Mouse (Mus musculus) hindbrain, embryonic 12.5 days (tissue): ENCODE data around the gene Gm21981. TPM values are rescaled to one million over a fixed set of nuclear protein-coding genes. Genes with fewer than 3 reads are reported as not detected.
"Not testable (repeated sequence)": the region's sequence is repeated elsewhere in the genome, so short reads cannot be mapped to it uniquely, and the experiment has no call there.

Experiments
- ATAC-seq: fragments of 200-750 bp; cut with Nextera tagmentation; 2 replicates; pipeline ENCODE4 v1.8.0; 2017; ENCODE audit warnings: moderate TSS enrichment; ENCODE audit not compliant: low FRiP score
- H3K27ac ChIP-seq: fragments of 300-500 bp; sonication (generic); 2 replicates; pipeline ENCODE4 v1.5.1; 2016; ENCODE audit warnings: mild to moderate bottlenecking
- H3K27me3 ChIP-seq: fragments of 300-500 bp; sonication (generic); 2 replicates; pipeline ENCODE4 v1.6.1; 2016; ENCODE audit warnings: mild to moderate bottlenecking
- H3K36me3 ChIP-seq: fragments of 300-500 bp; sonication (generic); 2 replicates; pipeline ENCODE4 v1.6.1; 2016; ENCODE audit warnings: mild to moderate bottlenecking
- H3K4me1 ChIP-seq: fragments of 300-500 bp; sonication (generic); 2 replicates; pipeline ENCODE4 v1.6.1; 2016
- H3K4me2 ChIP-seq: fragments of 300-500 bp; sonication (generic); replicated peaks from 2 replicates; pipeline ENCODE4 v1.6.1; 2016; ENCODE audit warnings: mild to moderate bottlenecking
- H3K4me3 ChIP-seq: fragments of 300-500 bp; sonication (generic); 2 replicates; pipeline ENCODE4 v1.5.1; 2016; ENCODE audit warnings: mild to moderate bottlenecking
- H3K9ac ChIP-seq: fragments of 300-500 bp; sonication (generic); 2 replicates; pipeline ENCODE4 v1.6.1; 2016; ENCODE audit warnings: mild to moderate bottlenecking, moderate library complexity
- H3K9me3 ChIP-seq: fragments of 300-500 bp; sonication (generic); replicated peaks from 2 replicates; pipeline ENCODE4 v1.6.1; 2016; ENCODE audit warnings: mild to moderate bottlenecking
- WGBS: fragments of 180-500 bp; shearing (Covaris S2); methylation state at CpG from one replicate; pipeline ENCODE4 v1.1.7; 2016; 5-methylcytosine and 5-hydroxymethylcytosine counted together
- polyA plus RNA-seq: library from polyadenylated mRNA; unstranded; fragments of >200 nt; fragmentation: Nextera tagmentation; extraction: Ambion mirVana; gene quantifications from 2 replicates; pipeline ENCODE4 v1.2.1, GENCODE M21; 2016

The Gm21981 gene
- polyA plus RNA-seq, 1 experiment from 2014 or later, result 0.23 TPM

GRCm38 (mm10) chr17:47654346-47654745 lies 39.9 kb downstream of the Gm21981 start:
- H3K27ac ChIP-seq, H3K4me3 ChIP-seq, H3K4me2 ChIP-seq, H3K9ac ChIP-seq, ATAC-seq, H3K9me3 ChIP-seq, H3K4me1 ChIP-seq, H3K27me3 ChIP-seq: not testable (repeated sequence)
- 96% methylated on average over 8 of the region's 8 CpGs for WGBS
- peaks cover 11% of the 10 kb centered on the region for H3K36me3 ChIP-seq

DNA sequence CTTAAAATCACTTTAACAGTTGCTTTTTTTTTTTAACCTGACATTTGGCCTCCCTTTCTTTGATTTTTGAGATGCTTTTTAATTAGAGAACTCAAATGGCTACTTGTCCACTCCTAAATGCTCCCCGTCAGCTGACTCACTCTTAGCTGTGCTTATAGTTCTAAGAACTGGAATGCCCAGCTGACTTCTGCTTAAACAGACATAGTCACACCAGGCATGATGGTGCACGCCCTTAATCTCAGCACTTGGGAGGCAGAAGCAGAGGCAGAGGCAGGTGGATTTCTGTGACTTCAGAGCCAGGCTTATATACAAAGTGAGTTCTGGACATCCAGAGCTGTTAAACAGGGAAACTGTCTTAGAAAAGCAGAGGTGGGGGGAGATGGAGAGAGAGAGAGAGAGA lies 42.3 kb downstream of the Gm21981 start:
- Histone ChIP-seq H3K27ac (no peak overlapping the region), H3K4me2 (no peak overlapping the region), H3K9me3 (no peaks in the 10 kb centered on the region), H3K36me3 (peaks cover 10% of the 10 kb centered on the region), H3K27me3 (no peaks in the 10 kb centered on the region), H3K4me1 (peaks cover 3% of the 10 kb centered on the region; the same call in 1 of the 2 replicates), H3K4me3 (no peak overlapping the region), H3K9ac (no peak overlapping the region)
- WGBS, result 59% methylated on average over 2 of the region's 2 CpGs
- no peak for ATAC-seq

DNA sequence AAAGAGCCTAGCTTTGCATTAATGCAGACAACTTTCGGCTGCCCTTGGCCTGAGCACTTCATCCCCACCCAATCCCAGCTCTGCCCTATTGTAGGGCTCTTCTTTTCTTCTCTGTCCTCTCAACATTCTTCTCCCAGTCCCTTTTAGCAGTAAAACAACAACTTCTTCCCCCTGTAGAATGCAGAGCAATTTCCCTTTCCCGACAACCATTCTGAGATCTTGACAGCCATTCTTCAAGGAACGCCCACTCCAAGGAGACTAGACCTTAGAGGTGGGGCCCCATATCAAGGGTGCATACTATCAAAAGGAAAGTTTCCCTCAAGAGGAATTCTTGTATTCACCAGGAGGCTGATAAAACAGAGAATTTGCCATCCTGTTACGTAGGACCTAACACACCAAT lies 45.3 kb downstream of the Gm21981 start:
- no peaks in the 10 kb centered on the region for H3K27me3 ChIP-seq
- no peak overlapping the region for H3K4me2 ChIP-seq
- no peaks in the 10 kb centered on the region for H3K9me3 ChIP-seq
- H3K9ac ChIP-seq, result no peak overlapping the region
- no peak overlapping the region for H3K27ac ChIP-seq
- peaks cover 5% of the 10 kb centered on the region for H3K36me3 ChIP-seq
- WGBS, result 50% methylated on average over 4 of the region's 4 CpGs
- H3K4me3 ChIP-seq, result no peak overlapping the region
- H3K4me1 ChIP-seq, result peaks cover 3% of the 10 kb centered on the region; the same call in 1 of the 2 replicates
- no peak for ATAC-seq

DNA sequence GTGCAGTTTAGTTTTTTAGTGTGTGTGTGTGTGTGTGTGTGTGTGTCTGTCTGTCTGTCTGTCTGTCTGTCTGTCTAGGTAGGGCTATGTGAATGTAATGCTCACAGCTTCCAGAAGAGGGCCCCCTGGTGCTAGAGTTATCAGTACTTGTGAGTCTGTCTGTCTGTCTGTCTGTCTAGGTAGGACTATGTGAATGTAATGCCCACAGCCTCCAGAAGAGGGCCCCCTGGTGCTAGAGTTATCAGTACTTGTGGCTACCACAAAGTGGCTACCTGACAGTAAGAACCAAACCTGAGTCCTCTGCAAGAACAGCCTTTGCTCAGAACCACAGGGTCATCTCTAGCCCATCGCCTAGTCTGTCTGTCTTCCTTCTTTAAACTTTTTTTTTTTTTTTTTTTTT lies 47.6 kb downstream of the Gm21981 start:
- no peak overlapping the region for H3K4me3 ChIP-seq
- no peaks in the 10 kb centered on the region for H3K27me3 ChIP-seq
- no peak overlapping the region for H3K9ac ChIP-seq
- no peak overlapping the region for H3K27ac ChIP-seq
- 80% methylated on average over 1 of the region's 1 CpGs for WGBS
- peaks cover 3% of the 10 kb centered on the region; the same call in 1 of the 2 replicates for H3K4me1 ChIP-seq
- no peak for ATAC-seq
- no peaks in the 10 kb centered on the region for H3K9me3 ChIP-seq
- no peak overlapping the region for H3K4me2 ChIP-seq
- H3K36me3 ChIP-seq, result no peaks in the 10 kb centered on the region

GRCm38 (mm10) chr17:47642992-47643391 lies 51.3 kb downstream of the Gm21981 start:
- H3K27ac ChIP-seq, result no peak overlapping the region
- H3K4me1 ChIP-seq, result no peaks in the 10 kb centered on the region
- no peaks in the 10 kb centered on the region for H3K9me3 ChIP-seq
- H3K27me3 ChIP-seq, result no peaks in the 10 kb centered on the region
- H3K4me3 ChIP-seq, result no peak overlapping the region
- ATAC-seq, result no peak
- H3K4me2 ChIP-seq, result no peak overlapping the region
- WGBS, result 91% methylated on average over 2 of the region's 2 CpGs
- H3K36me3 ChIP-seq, result no peaks in the 10 kb centered on the region
- H3K9ac ChIP-seq, result no peak overlapping the region

Other genes with a start within 250 kb of the Gm21981 start
- 27.5 and 29.5 TPM in 2 replicates for gene Taf8, start 192.2 kb downstream of the Gm21981 start, polyA plus RNA-seq
- 177 and 179 TPM in 2 replicates for gene Ccnd3, start 189.4 kb downstream of the Gm21981 start, polyA plus RNA-seq
- 31.8 and 32.0 TPM in 2 replicates for gene Bysl, start 83.0 kb downstream of the Gm21981 start, polyA plus RNA-seq
- gene Med20, start 82.9 kb downstream of the Gm21981 start, polyA plus RNA-seq, result 38.8 and 39.0 TPM in 2 replicates
- 2.5 and 3.9 TPM in 2 replicates for gene Gm20517, start 82.9 kb downstream of the Gm21981 start, polyA plus RNA-seq
- gene Usp49, start 63.8 kb downstream of the Gm21981 start, polyA plus RNA-seq, result 10.5 and 12.3 TPM in 2 replicates
- gene Tomm6, start 6.1 kb downstream of the Gm21981 start, polyA plus RNA-seq, result 320 and 339 TPM in 2 replicates
- 18.7 and 18.9 TPM in 2 replicates for gene Frs3, start 5.4 kb downstream of the Gm21981 start, polyA plus RNA-seq
- gene Prickle4, start 281 bp upstream of the Gm21981 start, polyA plus RNA-seq, result 0.63 and 1.2 TPM in 2 replicates
- gene Pgc, start 32.4 kb upstream of the Gm21981 start, polyA plus RNA-seq, result not detected in 2 replicates
- 4.9 TPM in 2 replicates for gene Tfeb, start 42.6 kb upstream of the Gm21981 start, polyA plus RNA-seq
- gene Mdfi, start 140.2 kb upstream of the Gm21981 start, polyA plus RNA-seq, result 15.0 and 20.9 TPM in 2 replicates
- 40.6 and 41.7 TPM in 2 replicates for gene Foxp4, start 230.2 kb upstream of the Gm21981 start, polyA plus RNA-seq